Mouse (Mus musculus): ENCODE measurements at regions not wholly inside any gene's neighbourhood (a gene's known extent, or its start where the extent isn't known, plus 50 kb on each side); places are given as distances from the start of the nearest gene placed in this dataset.
"Not testable (repeated sequence)": the region's sequence is repeated elsewhere in the genome, so short reads cannot be mapped to it uniquely, and the experiment has no call there.

GRCm38 (mm10) chr16:55504274-55504673, 206.5 kb upstream of the Zpld1 start:
- Histone ChIP-seq H3K4me1 (ENCODE audit: control insufficient read depth, insufficient read depth, low read length) (no peaks in the 10 kb centered on the region), H3K4me3 (ENCODE audit: insufficient read depth, low read depth, low read length) (no peak overlapping the region), H3K27ac (ENCODE audit: insufficient read depth, low read depth, low read length) (no peak overlapping the region)
- 94% methylated on average over 3 of the region's 3 CpGs for WGBS
- TF ChIP-seq POLR2A (IDR thresholded peaks at IDR 0.05; ENCODE audit: insufficient read depth, low read depth, low read length) = no peak
- TF ChIP-seq CTCF (IDR thresholded peaks at IDR 0.05; ENCODE audit: insufficient read depth, low read depth, low read length) = no peak

DNA sequence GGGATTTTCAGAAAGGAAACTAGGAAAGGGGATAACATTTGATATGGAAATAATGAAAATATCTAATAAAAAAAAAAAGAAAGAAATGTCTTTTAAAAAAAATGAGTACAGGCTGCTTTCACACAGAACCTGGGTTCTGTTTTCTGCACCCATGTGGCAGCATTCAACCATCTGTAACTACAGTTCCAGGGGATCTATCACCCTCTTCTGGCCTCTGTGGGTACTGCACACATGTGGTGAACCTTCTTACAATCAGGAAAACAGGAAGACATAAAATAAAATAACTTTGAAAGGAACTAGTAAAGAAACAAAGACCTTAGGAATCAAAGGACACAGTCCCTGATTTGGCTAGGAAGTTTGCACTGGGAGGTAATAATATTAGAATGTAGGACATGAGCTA, 205.5 kb upstream of the Zpld1 start:
- H3K4me1 ChIP-seq (ENCODE audit: control insufficient read depth, insufficient read depth, low read length) = no peaks in the 10 kb centered on the region
- no peak overlapping the region for H3K27ac ChIP-seq (ENCODE audit: insufficient read depth, low read depth, low read length)
- no peak overlapping the region for H3K4me3 ChIP-seq (ENCODE audit: insufficient read depth, low read depth, low read length)
- TF ChIP-seq CTCF (IDR thresholded peaks at IDR 0.05; ENCODE audit: insufficient read depth, low read depth, low read length) (no peak), POLR2A (IDR thresholded peaks at IDR 0.05; ENCODE audit: insufficient read depth, low read depth, low read length) (no peak)

GRCm38 (mm10) chr16:55499831-55500230, 202.0 kb upstream of the Zpld1 start:
- H3K4me1 ChIP-seq (ENCODE audit: control insufficient read depth, insufficient read depth, low read length); H3K4me3 ChIP-seq (ENCODE audit: insufficient read depth, low read depth, low read length); H3K27ac ChIP-seq (ENCODE audit: insufficient read depth, low read depth, low read length): not testable (repeated sequence)

DNA sequence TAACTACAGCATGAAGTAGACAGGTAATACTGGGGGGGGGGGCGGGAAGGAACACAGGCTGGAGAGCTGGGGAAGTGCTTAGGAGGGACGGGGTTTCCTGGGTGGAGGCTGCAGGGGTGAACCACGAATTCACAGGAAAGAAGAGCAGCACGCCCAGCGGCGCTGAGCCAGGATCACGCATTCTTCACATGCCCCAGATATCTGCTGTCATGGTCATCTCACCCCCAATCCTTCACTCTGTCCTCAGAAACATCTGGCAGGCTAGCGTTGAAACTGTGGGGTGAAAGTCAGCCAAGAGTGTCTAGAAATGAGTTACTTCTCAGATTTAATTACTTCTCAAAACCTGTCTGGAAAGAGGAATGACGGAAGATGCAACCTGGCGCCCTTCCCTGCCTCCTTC, 197.3 kb upstream of the Zpld1 start:
- 86% methylated on average over 10 of the region's 10 CpGs for WGBS
- TF ChIP-seq POLR2A (IDR thresholded peaks at IDR 0.05; ENCODE audit: insufficient read depth, low read depth, low read length) (no peak), CTCF (IDR thresholded peaks at IDR 0.05; ENCODE audit: insufficient read depth, low read depth, low read length) (no peak)
- Histone ChIP-seq H3K4me1 (ENCODE audit: control insufficient read depth, insufficient read depth, low read length) (no peaks in the 10 kb centered on the region), H3K27ac (ENCODE audit: insufficient read depth, low read depth, low read length) (no peak overlapping the region), H3K4me3 (ENCODE audit: insufficient read depth, low read depth, low read length) (no peak overlapping the region)

GRCm38 (mm10) chr16:55494162-55494561, 196.4 kb upstream of the Zpld1 start:
- Histone ChIP-seq H3K4me1 (ENCODE audit: control insufficient read depth, insufficient read depth, low read length) (no peaks in the 10 kb centered on the region), H3K27ac (ENCODE audit: insufficient read depth, low read depth, low read length) (no peak overlapping the region), H3K4me3 (ENCODE audit: insufficient read depth, low read depth, low read length) (no peak overlapping the region)
- WGBS = 88% methylated on average over 5 of the region's 5 CpGs
- TF ChIP-seq POLR2A (IDR thresholded peaks at IDR 0.05; ENCODE audit: insufficient read depth, low read depth, low read length) (no peak), CTCF (IDR thresholded peaks at IDR 0.05; ENCODE audit: insufficient read depth, low read depth, low read length) (no peak)

DNA sequence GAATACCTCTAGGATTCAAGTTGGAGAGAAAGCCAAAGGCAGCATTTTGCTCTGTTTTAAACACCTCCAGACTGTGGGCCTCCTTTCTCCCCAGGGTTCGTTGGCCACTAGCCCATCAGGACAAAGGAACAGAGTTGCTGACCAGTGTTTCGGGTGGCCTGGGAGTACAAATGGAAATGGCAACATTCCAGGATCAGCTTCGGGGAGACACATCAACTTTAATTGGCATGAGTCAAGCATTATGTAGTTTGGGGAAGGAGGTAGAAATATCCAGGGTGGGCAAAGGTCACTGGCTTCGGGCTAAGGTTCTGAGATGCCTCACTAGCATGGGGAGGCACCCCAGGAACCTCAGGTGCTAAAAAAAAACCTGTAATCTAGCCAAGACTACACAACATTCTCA, 194.3 kb upstream of the Zpld1 start:
- Histone ChIP-seq H3K4me1 (ENCODE audit: control insufficient read depth, insufficient read depth, low read length) (no peaks in the 10 kb centered on the region), H3K4me3 (ENCODE audit: insufficient read depth, low read depth, low read length) (no peak overlapping the region), H3K27ac (ENCODE audit: insufficient read depth, low read depth, low read length) (no peak overlapping the region)
- WGBS = 47% methylated on average over 4 of the region's 4 CpGs
- TF ChIP-seq CTCF (IDR thresholded peaks at IDR 0.05; ENCODE audit: insufficient read depth, low read depth, low read length) (no peak), POLR2A (IDR thresholded peaks at IDR 0.05; ENCODE audit: insufficient read depth, low read depth, low read length) (no peak)

DNA sequence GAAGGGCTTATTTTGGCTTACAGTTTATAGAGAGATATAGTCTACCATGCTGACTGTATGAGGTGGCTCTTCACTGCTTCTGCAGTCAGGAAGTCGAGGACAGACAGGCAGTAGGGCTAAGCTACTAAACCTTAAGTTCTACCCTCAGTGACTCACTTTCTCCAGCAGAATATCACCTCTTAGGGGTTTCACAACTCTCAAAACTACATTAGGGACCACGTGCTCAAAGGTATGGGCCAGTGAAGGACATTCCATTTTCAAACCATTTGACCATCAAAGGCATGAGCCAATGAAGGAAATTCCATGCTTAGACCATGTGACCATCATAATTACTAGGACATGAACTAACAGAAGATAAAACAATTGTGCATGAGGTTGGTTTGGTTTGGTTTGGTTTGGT, 186.6 kb upstream of the Zpld1 start:
- no peak overlapping the region for H3K4me3 ChIP-seq (ENCODE audit: insufficient read depth, low read depth, low read length)
- H3K4me1 ChIP-seq (ENCODE audit: control insufficient read depth, insufficient read depth, low read length) = no peaks in the 10 kb centered on the region
- H3K27ac ChIP-seq (ENCODE audit: insufficient read depth, low read depth, low read length) = no peak overlapping the region
- 79% methylated on average over 2 of the region's 2 CpGs for WGBS
- no peak for TF ChIP-seq POLR2A (IDR thresholded peaks at IDR 0.05; ENCODE audit: insufficient read depth, low read depth, low read length)
- no peak for TF ChIP-seq CTCF (IDR thresholded peaks at IDR 0.05; ENCODE audit: insufficient read depth, low read depth, low read length)

DNA sequence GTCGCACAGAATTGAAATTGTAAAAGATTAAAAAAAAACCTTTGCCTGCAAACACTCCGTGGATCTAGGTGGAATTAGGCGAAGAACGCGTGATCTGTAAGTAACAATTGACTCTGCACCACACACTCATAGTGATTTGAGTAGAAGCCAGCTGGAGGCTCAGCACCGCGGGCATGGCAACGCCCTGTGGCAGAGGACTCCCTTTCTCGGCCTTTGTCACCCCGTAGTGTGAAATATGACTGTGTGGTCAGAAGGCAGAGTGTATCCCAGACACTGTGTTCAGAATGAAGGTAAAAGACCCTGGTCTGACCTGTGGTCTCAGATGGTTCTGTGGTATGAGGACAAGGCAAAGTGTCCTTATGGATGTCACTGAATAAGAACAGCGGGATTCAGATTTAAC, 183.0 kb upstream of the Zpld1 start:
- WGBS = 64% methylated on average over 11 of the region's 11 CpGs
- no peak for TF ChIP-seq POLR2A (IDR thresholded peaks at IDR 0.05; ENCODE audit: insufficient read depth, low read depth, low read length)
- Histone ChIP-seq H3K4me1 (ENCODE audit: control insufficient read depth, insufficient read depth, low read length) (no peaks in the 10 kb centered on the region), H3K27ac (ENCODE audit: insufficient read depth, low read depth, low read length) (no peak overlapping the region), H3K4me3 (ENCODE audit: insufficient read depth, low read depth, low read length) (no peak overlapping the region)

GRCm38 (mm10) chr16:55480304-55480703, 182.5 kb upstream of the Zpld1 start:
- H3K27ac ChIP-seq (ENCODE audit: insufficient read depth, low read depth, low read length) = no peak overlapping the region
- TF ChIP-seq POLR2A (IDR thresholded peaks at IDR 0.05; ENCODE audit: insufficient read depth, low read depth, low read length) (no peak), CTCF (IDR thresholded peaks at IDR 0.05; ENCODE audit: insufficient read depth, low read depth, low read length) (no peak)

DNA sequence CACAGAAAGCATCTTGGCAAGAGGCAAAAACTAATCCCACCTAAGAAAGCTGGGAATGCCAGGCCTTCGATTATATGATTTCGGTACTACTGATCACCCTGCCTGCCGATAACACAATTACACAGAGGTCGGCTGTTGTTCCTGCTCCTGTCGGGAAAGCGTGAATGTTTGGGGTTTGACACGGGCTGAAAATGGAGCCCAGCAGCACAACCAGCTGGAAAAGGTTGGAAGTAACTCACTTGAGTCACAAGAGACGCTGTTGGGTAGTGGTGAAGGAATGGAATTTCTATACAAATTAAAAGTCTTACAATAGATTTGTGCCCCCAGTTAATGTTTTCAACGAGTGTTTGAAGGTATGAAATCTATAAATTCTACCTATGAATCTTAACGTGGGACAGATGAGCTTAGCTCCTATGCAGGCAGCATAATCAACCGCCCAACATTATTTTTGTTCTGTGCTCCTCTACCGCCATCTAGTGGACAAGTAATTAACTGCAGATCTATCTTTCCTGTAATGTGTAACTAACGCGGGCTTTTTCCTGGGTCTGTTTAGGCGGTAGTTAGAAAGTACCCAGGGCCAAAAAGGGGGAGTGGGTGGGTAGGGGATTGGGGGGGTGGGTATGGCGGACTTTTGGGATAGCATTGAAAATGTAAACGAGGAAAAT, 178.9 kb upstream of the Zpld1 start:
- Histone ChIP-seq H3K27ac (ENCODE audit: insufficient read depth, low read depth, low read length) (no peak overlapping the region), H3K4me1 (ENCODE audit: control insufficient read depth, insufficient read depth, low read length) (no peaks in the 10 kb centered on the region), H3K4me3 (ENCODE audit: insufficient read depth, low read depth, low read length) (no peak overlapping the region)
- TF ChIP-seq POLR2A (IDR thresholded peaks at IDR 0.05; ENCODE audit: insufficient read depth, low read depth, low read length) (no peak), CTCF (IDR thresholded peaks at IDR 0.05; ENCODE audit: insufficient read depth, low read depth, low read length) (no peak)
- WGBS = 20% methylated on average over 17 of the region's 17 CpGs

More at GRCm38 (mm10) chr16:55480304-55480703, 182.5 kb upstream of the Zpld1 start:
- H3K4me1 ChIP-seq (ENCODE audit: control insufficient read depth, insufficient read depth, low read length) = no peaks in the 10 kb centered on the region
- 37% methylated on average over 7 of the region's 7 CpGs for WGBS
- H3K4me3 ChIP-seq (ENCODE audit: insufficient read depth, low read depth, low read length) = no peak overlapping the region

Measured in olfactory bulb, adult 2 months (tissue).